Mouse (Mus musculus): Measurements from ENCODE around the gene Kat7. TPM values are rescaled to one million over a fixed set of nuclear protein-coding genes. Genes with fewer than 3 reads are reported as not detected.

Gene Kat7
- polyA plus RNA-seq, 1 experiment from 2014 or later, result 57.9 TPM

DNA sequence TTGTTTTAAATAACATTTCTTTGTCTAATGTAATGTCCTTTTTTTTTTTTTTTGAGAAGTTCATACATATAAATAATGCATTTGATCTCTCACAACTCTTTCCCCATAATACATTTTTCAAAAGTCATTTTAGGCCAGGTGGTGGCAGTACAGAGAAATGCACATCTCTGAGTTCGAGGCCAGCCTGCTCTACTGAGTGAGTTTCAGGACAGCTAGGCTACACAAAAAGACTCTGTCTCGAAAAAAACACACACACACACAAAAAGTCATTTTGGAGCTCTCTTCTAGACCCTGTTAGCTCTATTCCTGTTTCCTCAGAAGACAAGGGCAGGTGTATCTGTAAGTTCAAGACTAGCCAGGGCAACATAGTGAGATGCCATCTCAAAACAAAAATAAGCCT, 42.6 kb upstream of the Kat7 start:
- no peaks in the 10 kb centered on the region for H3K27me3 ChIP-seq (replicated peaks; ENCODE audit: control insufficient read depth, insufficient read depth, low read length)
- no peak overlapping the region for H3K4me2 ChIP-seq (ENCODE audit: low read depth, low read length)
- ATAC-seq (ENCODE audit: low read depth) (no peak), DNase-seq (ENCODE audit: low spot score) (no peak)
- WGBS, result 85% methylated on average over 2 of the region's 2 CpGs
- no peak overlapping the region for H3K27ac ChIP-seq (replicated peaks; ENCODE audit: low read depth, low read length)
- H3K4me1 ChIP-seq (ENCODE audit: control insufficient read depth, insufficient read depth, low read length), result peaks cover 4% of the 10 kb centered on the region; the same call in 1 of the 2 replicates
- no peaks in the 10 kb centered on the region for H3K9me3 ChIP-seq (ENCODE audit: control insufficient read depth, low read length)
- no peak overlapping the region for H3K4me3 ChIP-seq (ENCODE audit: low read depth, low read length)
- H3K36me3 ChIP-seq (ENCODE audit: control insufficient read depth, insufficient read depth, low read length), result peaks cover 11% of the 10 kb centered on the region; the same call in 1 of the 2 replicates
- no peak overlapping the region for H3K9ac ChIP-seq (ENCODE audit: low read depth, low read length)

DNA sequence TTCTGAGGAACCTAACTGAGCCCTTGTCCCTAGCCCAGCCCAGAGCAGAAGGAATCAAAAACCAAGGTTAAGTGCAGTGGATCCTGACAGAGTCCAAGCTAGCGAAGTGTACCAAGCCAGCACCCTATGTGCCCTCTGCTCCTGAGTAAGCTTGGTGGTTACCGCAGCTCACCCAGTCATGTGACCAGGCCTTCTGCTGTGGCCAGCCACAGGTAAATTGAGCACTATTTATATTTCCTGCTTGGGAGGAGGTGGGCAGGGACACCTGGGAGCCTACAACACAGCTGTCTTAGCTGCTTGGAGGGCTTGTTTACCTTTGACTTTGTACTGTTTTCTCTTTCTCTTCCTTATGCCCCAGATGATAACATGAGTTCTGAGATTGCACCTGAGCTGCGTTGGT, 40.9 kb upstream of the Kat7 start:
- Histone ChIP-seq H3K27me3 (replicated peaks; ENCODE audit: control insufficient read depth, insufficient read depth, low read length) (no peaks in the 10 kb centered on the region), H3K27ac (replicated peaks; ENCODE audit: low read depth, low read length) (0 out of 2 replicates have a peak overlapping the region, but pooled peaks have one; percentile 10), H3K9me3 (ENCODE audit: control insufficient read depth, low read length) (no peaks in the 10 kb centered on the region), H3K36me3 (ENCODE audit: control insufficient read depth, insufficient read depth, low read length) (peaks cover 19% of the 10 kb centered on the region), H3K4me2 (ENCODE audit: low read depth, low read length) (no peak overlapping the region), H3K4me3 (ENCODE audit: low read depth, low read length) (no peak overlapping the region), H3K4me1 (ENCODE audit: control insufficient read depth, insufficient read depth, low read length) (no peaks in the 10 kb centered on the region), H3K9ac (ENCODE audit: low read depth, low read length) (no peak overlapping the region)
- 89% methylated on average over 3 of the region's 3 CpGs for WGBS
- no peak for ATAC-seq (ENCODE audit: low read depth)
- DNase-seq (ENCODE audit: low spot score), result no peak

DNA sequence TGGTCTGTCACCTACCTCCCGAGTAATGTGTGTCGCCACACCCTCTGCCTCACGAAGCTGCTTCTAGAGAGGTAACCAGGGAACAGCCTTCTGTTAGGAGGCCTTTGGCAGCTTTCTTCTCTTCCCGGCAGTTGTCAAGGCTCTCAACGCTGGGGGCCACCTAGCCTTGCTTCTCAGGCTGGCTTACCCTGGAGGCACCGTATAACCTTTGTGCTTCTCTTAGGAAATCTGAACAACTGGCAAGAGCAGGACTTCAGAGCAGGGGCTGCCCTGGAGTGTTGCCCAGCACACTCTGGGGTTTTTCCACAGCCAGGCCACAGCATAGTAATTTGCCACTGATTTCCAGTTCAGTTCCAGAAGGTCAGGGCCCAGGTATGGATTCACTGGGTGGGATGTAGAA, 40.2 kb upstream of the Kat7 start:
- H3K36me3 ChIP-seq (ENCODE audit: control insufficient read depth, insufficient read depth, low read length), result peaks cover 19% of the 10 kb centered on the region
- H3K9ac ChIP-seq (ENCODE audit: low read depth, low read length), result no peak overlapping the region
- 65% methylated on average over 6 of the region's 6 CpGs for WGBS
- 0 out of 2 replicates have a peak, but pooled peaks have one; percentile 15 for ATAC-seq (ENCODE audit: low read depth)
- H3K27me3 ChIP-seq (replicated peaks; ENCODE audit: control insufficient read depth, insufficient read depth, low read length), result no peaks in the 10 kb centered on the region
- H3K27ac ChIP-seq (replicated peaks; ENCODE audit: low read depth, low read length), result 0 out of 2 replicates have a peak overlapping the region, but pooled peaks have one; percentile 10
- no peaks in the 10 kb centered on the region for H3K9me3 ChIP-seq (ENCODE audit: control insufficient read depth, low read length)
- DNase-seq (ENCODE audit: low spot score), result no peak
- no peaks in the 10 kb centered on the region for H3K4me1 ChIP-seq (ENCODE audit: control insufficient read depth, insufficient read depth, low read length)
- H3K4me2 ChIP-seq (ENCODE audit: low read depth, low read length), result no peak overlapping the region
- no peak overlapping the region for H3K4me3 ChIP-seq (ENCODE audit: low read depth, low read length)

DNA sequence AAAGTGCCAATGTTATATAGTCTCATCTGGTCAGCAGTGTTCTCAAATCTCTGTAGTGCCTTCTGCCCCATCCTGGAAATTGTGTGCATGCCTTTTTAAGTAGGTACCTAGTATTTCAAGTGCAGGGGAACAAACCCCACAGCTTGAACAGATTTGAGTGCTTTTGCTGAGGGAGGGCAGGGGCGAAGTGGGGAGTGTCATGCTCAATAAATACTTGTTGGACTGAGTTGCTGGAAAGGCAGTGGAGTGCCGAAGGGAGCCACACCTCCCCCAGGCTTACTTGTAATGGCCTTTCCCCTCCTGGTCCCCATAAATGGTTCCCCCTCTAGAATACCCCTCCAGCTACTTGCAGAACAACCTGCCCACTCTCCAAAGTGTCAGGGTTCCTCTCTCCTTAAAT, 34.1 kb upstream of the Kat7 start:
- Histone ChIP-seq H3K4me2 (ENCODE audit: low read depth, low read length) (no peak overlapping the region), H3K9me3 (ENCODE audit: control insufficient read depth, low read length) (no peaks in the 10 kb centered on the region), H3K4me3 (ENCODE audit: low read depth, low read length) (no peak overlapping the region), H3K27me3 (replicated peaks; ENCODE audit: control insufficient read depth, insufficient read depth, low read length) (no peaks in the 10 kb centered on the region), H3K36me3 (ENCODE audit: control insufficient read depth, insufficient read depth, low read length) (peaks cover 19% of the 10 kb centered on the region), H3K9ac (ENCODE audit: low read depth, low read length) (no peak overlapping the region), H3K27ac (replicated peaks; ENCODE audit: low read depth, low read length) (no peak overlapping the region), H3K4me1 (ENCODE audit: control insufficient read depth, insufficient read depth, low read length) (peaks cover 19% of the 10 kb centered on the region)
- no peak for DNase-seq (ENCODE audit: low spot score)
- WGBS, result 31% methylated on average over 2 of the region's 2 CpGs
- no peak for ATAC-seq (ENCODE audit: low read depth)

DNA sequence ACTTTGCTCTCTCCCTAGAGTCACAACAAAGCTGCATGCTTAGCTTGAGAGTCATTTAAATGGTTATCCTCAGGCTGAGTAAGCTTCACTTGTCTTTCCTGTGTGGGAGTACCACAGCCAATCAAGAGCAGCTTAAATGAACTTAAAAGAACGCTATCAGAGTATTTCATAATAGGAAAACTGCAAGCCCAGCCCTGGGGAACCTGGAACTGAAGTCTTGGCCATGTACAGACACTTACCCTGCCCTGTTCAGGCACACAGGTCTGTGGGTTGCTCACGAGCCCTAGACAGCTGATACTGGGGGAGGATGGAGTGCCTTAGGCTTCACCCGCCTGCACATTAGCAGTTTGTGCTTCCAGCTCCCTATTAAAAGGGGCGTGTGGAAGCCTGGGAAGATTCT, 33.1 kb upstream of the Kat7 start:
- no peak for DNase-seq (ENCODE audit: low spot score)

DNA sequence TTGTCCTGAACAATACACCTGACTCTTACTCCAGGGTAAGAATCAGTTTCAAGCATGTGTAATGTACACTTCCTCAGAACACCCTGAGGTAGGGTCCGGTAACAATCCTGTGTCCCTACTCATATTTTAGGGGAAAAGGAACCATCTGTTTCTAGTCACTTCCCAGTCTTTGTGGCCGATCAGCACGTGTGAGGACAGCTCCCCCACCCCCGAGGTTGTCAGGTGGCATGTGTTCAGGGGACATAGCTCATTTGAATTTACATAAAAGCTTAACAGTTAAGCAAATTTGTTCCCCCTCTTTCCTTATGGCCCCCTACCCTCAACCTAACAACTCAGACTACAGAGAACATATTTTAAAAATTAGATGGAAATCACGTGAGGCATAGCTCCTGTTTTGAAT, 30.6 kb upstream of the Kat7 start:
- no peak overlapping the region for H3K4me2 ChIP-seq (ENCODE audit: low read depth, low read length)
- no peak for DNase-seq (ENCODE audit: low spot score)

More for the DNA sequence above, 33.1 kb upstream of the Kat7 start:
- no peak overlapping the region for H3K4me2 ChIP-seq (ENCODE audit: low read depth, low read length)
- no peak for ATAC-seq (ENCODE audit: low read depth)
- no peaks in the 10 kb centered on the region for H3K9me3 ChIP-seq (ENCODE audit: control insufficient read depth, low read length)
- peaks cover 29% of the 10 kb centered on the region for H3K4me1 ChIP-seq (ENCODE audit: control insufficient read depth, insufficient read depth, low read length)
- H3K27ac ChIP-seq (replicated peaks; ENCODE audit: low read depth, low read length), result no peak overlapping the region
- H3K9ac ChIP-seq (ENCODE audit: low read depth, low read length), result no peak overlapping the region
- no peak overlapping the region for H3K4me3 ChIP-seq (ENCODE audit: low read depth, low read length)
- WGBS, result 64% methylated on average over 4 of the region's 4 CpGs
- peaks cover 12% of the 10 kb centered on the region for H3K36me3 ChIP-seq (ENCODE audit: control insufficient read depth, insufficient read depth, low read length)
- no peaks in the 10 kb centered on the region for H3K27me3 ChIP-seq (replicated peaks; ENCODE audit: control insufficient read depth, insufficient read depth, low read length)

DNA sequence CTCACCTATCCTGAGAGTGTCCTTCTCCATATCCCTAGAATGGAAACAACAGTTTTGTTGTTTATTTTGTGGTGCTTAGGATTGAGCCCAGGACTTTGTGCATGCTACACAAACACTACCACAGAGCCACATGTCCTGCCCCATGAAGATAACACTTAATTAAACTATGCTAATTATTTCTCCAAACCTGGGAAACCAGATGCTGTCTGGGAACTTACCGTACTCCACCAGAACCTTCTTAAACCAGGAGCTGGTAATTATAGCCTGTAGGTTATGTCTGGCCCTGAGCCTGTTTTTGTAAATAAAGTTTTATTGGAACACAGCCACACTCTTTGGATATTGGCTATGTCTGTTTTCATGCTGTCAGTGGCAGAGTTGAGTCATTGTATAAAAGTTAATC, 30.2 kb upstream of the Kat7 start:
- Histone ChIP-seq H3K4me1 (ENCODE audit: control insufficient read depth, insufficient read depth, low read length) (peaks cover 34% of the 10 kb centered on the region), H3K27me3 (replicated peaks; ENCODE audit: control insufficient read depth, insufficient read depth, low read length) (no peaks in the 10 kb centered on the region), H3K9ac (ENCODE audit: low read depth, low read length) (no peak overlapping the region), H3K4me2 (ENCODE audit: low read depth, low read length) (peak overlapping the region; percentile 67; the same call in 1 of the 2 replicates), H3K9me3 (ENCODE audit: control insufficient read depth, low read length) (no peaks in the 10 kb centered on the region), H3K4me3 (ENCODE audit: low read depth, low read length) (no peak overlapping the region), H3K36me3 (ENCODE audit: control insufficient read depth, insufficient read depth, low read length) (no peaks in the 10 kb centered on the region), H3K27ac (replicated peaks; ENCODE audit: low read depth, low read length) (no peak overlapping the region)
- DNase-seq (ENCODE audit: low spot score) (no peak), ATAC-seq (ENCODE audit: low read depth) (no peak)
- WGBS, result 56% methylated on average over 1 of the region's 1 CpGs

More for the DNA sequence above, 30.6 kb upstream of the Kat7 start:
- Histone ChIP-seq H3K27ac (replicated peaks; ENCODE audit: low read depth, low read length) (no peak overlapping the region), H3K4me1 (ENCODE audit: control insufficient read depth, insufficient read depth, low read length) (peaks cover 34% of the 10 kb centered on the region), H3K4me3 (ENCODE audit: low read depth, low read length) (no peak overlapping the region), H3K27me3 (replicated peaks; ENCODE audit: control insufficient read depth, insufficient read depth, low read length) (no peaks in the 10 kb centered on the region), H3K9me3 (ENCODE audit: control insufficient read depth, low read length) (no peaks in the 10 kb centered on the region), H3K36me3 (ENCODE audit: control insufficient read depth, insufficient read depth, low read length) (no peaks in the 10 kb centered on the region), H3K9ac (ENCODE audit: low read depth, low read length) (no peak overlapping the region)
- 23% methylated on average over 5 of the region's 5 CpGs for WGBS
- no peak for ATAC-seq (ENCODE audit: low read depth)

DNA sequence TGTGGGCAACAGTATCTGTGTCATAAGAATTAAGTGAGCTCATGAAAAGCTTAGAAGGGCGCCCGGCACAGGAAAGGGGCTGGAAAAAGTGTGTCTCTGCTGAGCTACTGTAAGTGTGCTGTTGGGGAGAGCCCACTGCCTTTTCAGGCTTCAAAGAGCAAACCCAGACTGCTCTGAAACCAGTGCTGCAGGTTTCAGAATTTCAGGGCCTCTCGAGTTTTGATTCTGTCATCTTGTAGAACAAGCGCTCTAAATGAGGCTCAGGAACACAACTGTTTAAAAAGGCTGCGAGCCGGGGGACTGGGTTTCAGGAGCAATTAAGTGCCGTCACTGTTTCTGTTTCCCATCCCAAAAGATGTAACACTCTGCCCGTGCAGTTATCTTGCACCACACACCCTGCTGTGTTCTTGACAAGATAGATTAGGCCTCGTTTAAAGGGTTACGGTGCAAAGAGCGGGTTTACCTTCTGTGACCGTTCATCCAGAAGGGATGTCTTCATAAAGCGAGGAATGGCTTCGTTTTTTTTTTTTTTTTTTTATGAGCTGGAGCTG, 29.5 kb upstream of the Kat7 start:
- Histone ChIP-seq H3K4me2 (ENCODE audit: low read depth, low read length) (peak overlapping the region; percentile 67), H3K4me1 (ENCODE audit: control insufficient read depth, insufficient read depth, low read length) (peaks cover 34% of the 10 kb centered on the region), H3K27ac (replicated peaks; ENCODE audit: low read depth, low read length) (peak overlapping the region; percentile 56), H3K9ac (ENCODE audit: low read depth, low read length) (peak overlapping the region; percentile 38; the same call in 1 of the 2 replicates), H3K36me3 (ENCODE audit: control insufficient read depth, insufficient read depth, low read length) (no peaks in the 10 kb centered on the region), H3K4me3 (ENCODE audit: low read depth, low read length) (peak overlapping the region; percentile 4; the same call in 1 of the 2 replicates), H3K9me3 (ENCODE audit: control insufficient read depth, low read length) (no peaks in the 10 kb centered on the region), H3K27me3 (replicated peaks; ENCODE audit: control insufficient read depth, insufficient read depth, low read length) (no peaks in the 10 kb centered on the region)
- DNase-seq (ENCODE audit: low spot score), result peak; percentile 62
- ATAC-seq (ENCODE audit: low read depth), result no peak
- WGBS, result 28% methylated on average over 14 of the region's 14 CpGs

DNA sequence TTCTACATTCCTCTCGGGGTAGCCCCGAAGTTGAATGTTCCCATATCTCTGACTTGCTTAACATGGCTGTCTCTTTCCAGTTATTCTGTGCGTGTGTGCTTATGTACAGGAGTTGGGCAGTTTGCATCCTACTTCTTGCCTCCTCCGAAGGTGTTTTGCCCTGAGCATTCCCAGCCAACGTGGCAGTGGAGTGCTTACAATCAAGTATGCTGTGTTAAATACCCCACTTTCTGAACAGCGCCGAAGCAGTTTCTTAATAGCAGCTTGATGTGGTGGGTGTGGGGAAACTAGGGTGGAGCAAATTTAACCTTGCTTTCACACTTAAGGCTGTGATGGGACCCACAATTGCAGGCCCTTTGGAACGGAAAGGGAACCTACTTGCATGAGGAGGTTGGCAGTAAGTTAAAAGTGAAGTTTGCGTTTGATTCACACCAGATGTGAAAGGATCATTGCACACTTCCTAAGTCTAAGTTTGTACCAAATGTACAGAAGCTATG, 27.8 kb upstream of the Kat7 start:
- Histone ChIP-seq H3K9ac (ENCODE audit: low read depth, low read length) (peak overlapping the region; percentile 80), H3K4me1 (ENCODE audit: control insufficient read depth, insufficient read depth, low read length) (peaks cover 34% of the 10 kb centered on the region), H3K27ac (replicated peaks; ENCODE audit: low read depth, low read length) (no peak overlapping the region; the same call in 1 of the 2 replicates), H3K27me3 (replicated peaks; ENCODE audit: control insufficient read depth, insufficient read depth, low read length) (no peaks in the 10 kb centered on the region), H3K4me2 (ENCODE audit: low read depth, low read length) (peak overlapping the region; percentile 67), H3K36me3 (ENCODE audit: control insufficient read depth, insufficient read depth, low read length) (no peaks in the 10 kb centered on the region), H3K9me3 (ENCODE audit: control insufficient read depth, low read length) (no peaks in the 10 kb centered on the region), H3K4me3 (ENCODE audit: low read depth, low read length) (peak overlapping the region; percentile 93)
- DNase-seq (ENCODE audit: low spot score), result no peak
- ATAC-seq (ENCODE audit: low read depth), result no peak
- 10% methylated on average over 9 of the region's 9 CpGs for WGBS
